Mouse (Mus musculus): ENCODE measurements around the gene Zmynd12.

Zmynd12 gene

GRCm38 (mm10) chr4:119450436-119450835 lies 27.8 kb downstream of the Zmynd12 start:
- no peak for DNase-seq

- no peak for DNase-seq
These were observed 30.5 kb downstream of the Zmynd12 start for GRCm38 (mm10) chr4:119453128-119453527.

- peak; percentile 30 to 39 for DNase-seq
These were observed 30.9 kb downstream of the Zmynd12 start for GRCm38 (mm10) chr4:119453533-119453932.

- peak; percentile 70 to 79 for DNase-seq
These were observed 37.7 kb downstream of the Zmynd12 start for GRCm38 (mm10) chr4:119460296-119460695.

- DNase-seq = peak; percentile 89 to 90
These were observed 38.1 kb downstream of the Zmynd12 start for GRCm38 (mm10) chr4:119460728-119461141.

GRCm38 (mm10) chr4:119462457-119462856 lies 39.8 kb downstream of the Zmynd12 start:
- no peak for DNase-seq

GRCm38 (mm10) chr4:119462858-119463755 lies 40.5 kb downstream of the Zmynd12 start:
- peak; percentile 97 to 98 for DNase-seq

GRCm38 (mm10) chr4:119463756-119464419 lies 41.3 kb downstream of the Zmynd12 start:
- peak; percentile 35 to 36 for DNase-seq

- peak; percentile 62 to 69 for DNase-seq
These were observed 43.2 kb downstream of the Zmynd12 start for GRCm38 (mm10) chr4:119465841-119466240.

GRCm38 (mm10) chr4:119467720-119468380 lies 45.2 kb downstream of the Zmynd12 start:
- DNase-seq = peak; percentile 79 to 85

- DNase-seq = no peak
These were observed 49.9 kb downstream of the Zmynd12 start for GRCm38 (mm10) chr4:119472545-119472944.

GRCm38 (mm10) chr4:119473150-119473549 lies 50.5 kb downstream of the Zmynd12 start:
- DNase-seq = no peak

GRCm38 (mm10) chr4:119483051-119483450 lies 60.4 kb downstream of the Zmynd12 start:
- DNase-seq = no peak

GRCm38 (mm10) chr4:119484882-119485281 lies 62.3 kb downstream of the Zmynd12 start:
- DNase-seq = no peak

- DNase-seq = peak; percentile 65 to 70
These were observed 67.1 kb downstream of the Zmynd12 start for GRCm38 (mm10) chr4:119489666-119490065.

- peak; percentile 86 to 91 for DNase-seq
These were observed 68.2 kb downstream of the Zmynd12 start for GRCm38 (mm10) chr4:119490806-119491205.

- peak; percentile 84 to 88 for DNase-seq
These were observed 69.8 kb downstream of the Zmynd12 start, which contains the start of gene Rimkla for GRCm38 (mm10) chr4:119492291-119492932. Gene Rimkla, minus strand, starts transcription at chr4:119492628.

GRCm38 (mm10) chr4:119492933-119493327 lies 70.3 kb downstream of the Zmynd12 start:
- no peak for DNase-seq

GRCm38 (mm10) chr4:119498319-119498848 lies 75.8 kb downstream of the Zmynd12 start:
- no peak for DNase-seq

GRCm38 (mm10) chr4:119511591-119511990 lies 89.0 kb downstream of the Zmynd12 start:
- DNase-seq = no peak

- DNase-seq = no peak
These were observed 90.1 kb downstream of the Zmynd12 start for GRCm38 (mm10) chr4:119512731-119513141.

Measured in cerebellum, postnatal 10 days (tissue).